Mouse (Mus musculus): ENCODE measurements at regions not wholly inside any gene's neighbourhood (a gene's known extent, or its start where the extent isn't known, plus 50 kb on each side); places are given as distances from the start of the nearest gene placed in this dataset.

GRCm38 (mm10) chr5:119325681-119326255, 344.7 kb upstream of the Tbx3 start:
- in situ Hi-C loops (cut with MboI; ENCODE audit: unreplicated experiment in 2 of 2): no loop called here

GRCm38 (mm10) chr5:119326895-119327294, 343.6 kb upstream of the Tbx3 start:
- in situ Hi-C loops (cut with MboI; ENCODE audit: unreplicated experiment in 2 of 2): no loop called here

- in situ Hi-C loops (cut with MboI; ENCODE audit: unreplicated experiment in 2 of 2): no loop called here
Observed at GRCm38 (mm10) chr5:119328971-119329370, 341.5 kb upstream of the Tbx3 start.

- in situ Hi-C loops (cut with MboI; ENCODE audit: unreplicated experiment in 2 of 2): no loop called here
Observed at GRCm38 (mm10) chr5:119329371-119329770, 341.1 kb upstream of the Tbx3 start.

GRCm38 (mm10) chr5:119329860-119330259, 340.6 kb upstream of the Tbx3 start:
- in situ Hi-C loops (cut with MboI; ENCODE audit: unreplicated experiment in 2 of 2): no loop called here

- in situ Hi-C loops (cut with MboI; ENCODE audit: unreplicated experiment in 2 of 2): no loop called here
Observed at GRCm38 (mm10) chr5:119331461-119331860, 339.0 kb upstream of the Tbx3 start.

GRCm38 (mm10) chr5:119332621-119333020, 337.8 kb upstream of the Tbx3 start:
- in situ Hi-C loops (cut with MboI; ENCODE audit: unreplicated experiment in 2 of 2): no loop called here

GRCm38 (mm10) chr5:119335211-119335610, 335.3 kb upstream of the Tbx3 start:
- in situ Hi-C loops (cut with MboI; ENCODE audit: unreplicated experiment in 2 of 2): no loop called here

- in situ Hi-C loops (cut with MboI; ENCODE audit: unreplicated experiment in 2 of 2): no loop called here
Observed at GRCm38 (mm10) chr5:119335979-119336378, 334.5 kb upstream of the Tbx3 start.

GRCm38 (mm10) chr5:119337739-119338138, 332.7 kb upstream of the Tbx3 start:
- in situ Hi-C loops (cut with MboI; ENCODE audit: unreplicated experiment in 2 of 2): no loop called here

GRCm38 (mm10) chr5:119338711-119339110, 331.8 kb upstream of the Tbx3 start:
- in situ Hi-C loops (cut with MboI; ENCODE audit: unreplicated experiment in 2 of 2): no loop called here

- in situ Hi-C loops (cut with MboI; ENCODE audit: unreplicated experiment in 2 of 2): no loop called here
Observed at GRCm38 (mm10) chr5:119348303-119348702, 322.2 kb upstream of the Tbx3 start.

GRCm38 (mm10) chr5:119349395-119349794, 321.1 kb upstream of the Tbx3 start:
- in situ Hi-C loops (cut with MboI; ENCODE audit: unreplicated experiment in 2 of 2): no loop called here

- in situ Hi-C loops (cut with MboI; ENCODE audit: unreplicated experiment in 2 of 2): no loop called here
Observed at GRCm38 (mm10) chr5:119350325-119350915, 320.0 kb upstream of the Tbx3 start.

- in situ Hi-C loops (cut with MboI; ENCODE audit: unreplicated experiment in 2 of 2): no loop called here
Observed at GRCm38 (mm10) chr5:119355471-119355870, 315.0 kb upstream of the Tbx3 start.

GRCm38 (mm10) chr5:119356051-119356450, 314.4 kb upstream of the Tbx3 start:
- in situ Hi-C loops (cut with MboI; ENCODE audit: unreplicated experiment in 2 of 2): no loop called here

- in situ Hi-C loops (cut with MboI; ENCODE audit: unreplicated experiment in 2 of 2): no loop called here
Observed at GRCm38 (mm10) chr5:119359709-119360108, 310.8 kb upstream of the Tbx3 start.

- in situ Hi-C loops (cut with MboI; ENCODE audit: unreplicated experiment in 2 of 2): no loop called here
Observed at GRCm38 (mm10) chr5:119360351-119360750, 310.1 kb upstream of the Tbx3 start.

- in situ Hi-C loops (cut with MboI; ENCODE audit: unreplicated experiment in 2 of 2): no loop called here
Observed at GRCm38 (mm10) chr5:119361406-119362044, 308.9 kb upstream of the Tbx3 start.

GRCm38 (mm10) chr5:119362452-119362851, 308.0 kb upstream of the Tbx3 start:
- in situ Hi-C loops (cut with MboI; ENCODE audit: unreplicated experiment in 2 of 2): no loop called here

- in situ Hi-C loops (cut with MboI; ENCODE audit: unreplicated experiment in 2 of 2): no loop called here
Observed at GRCm38 (mm10) chr5:119364250-119364649, 306.2 kb upstream of the Tbx3 start.

- in situ Hi-C loops (cut with MboI; ENCODE audit: unreplicated experiment in 2 of 2): no loop called here
Observed at GRCm38 (mm10) chr5:119365157-119365556, 305.3 kb upstream of the Tbx3 start.
